Mouse (Mus musculus): Measurements from ENCODE around the gene Leng8.

DNA sequence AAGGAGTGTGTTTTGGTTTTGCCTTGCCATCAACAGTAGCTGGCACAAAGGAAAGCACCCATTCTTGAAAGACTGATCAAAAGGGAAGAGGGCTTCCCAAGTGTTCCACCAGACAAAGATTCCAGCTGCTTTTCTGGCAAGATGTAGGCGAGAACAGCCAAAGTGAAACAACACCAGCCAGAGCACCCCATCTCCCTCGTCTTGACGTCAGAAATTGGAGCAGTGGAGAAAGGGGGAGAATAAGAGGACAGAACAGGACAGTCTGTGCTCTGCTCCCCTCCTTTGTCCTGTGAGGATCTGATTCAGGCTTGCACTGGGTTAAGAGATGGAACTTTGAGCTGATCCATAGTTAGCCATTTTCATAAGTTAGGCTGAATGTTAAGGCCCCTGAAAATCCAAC, 25.1 kb upstream of the Leng8 start:
- TF ChIP-seq CTCF (IDR thresholded peaks at IDR 0.05; ENCODE audit: low read depth, low read length) (no peak), TAL1 (conservative IDR thresholded peaks at IDR 0.05; ENCODE audit: low read depth, low read length) (no peak), GATA2 (IDR thresholded peaks at IDR 0.05; ENCODE audit: borderline replicate concordance, low read depth, low read length) (no peak), POLR2AphosphoS5 (IDR thresholded peaks at IDR 0.05; ENCODE audit: insufficient replicate concordance, low read depth, low read length) (no peak)
